Mouse (Mus musculus) heart, embryonic 14.5 days (tissue): ENCODE measurements around the gene Pradc1. TPM values are rescaled to one million over a fixed set of nuclear protein-coding genes. Genes with fewer than 3 reads are reported as not detected.

Experiments used
- ATAC-seq: fragments of 200-750 bp; cut with Nextera tagmentation; 2 replicates; pipeline ENCODE4 v1.8.0; 2017; ENCODE audit warnings: low read depth, moderate TSS enrichment; ENCODE audit not compliant: insufficient number of reproducible peaks, insufficient read depth, low FRiP score
- H3K27ac ChIP-seq, 2 experiments: fragments of 200-500 bp in 1 of 2; fragments of 300-500 bp in 1 of 2; sonication (generic) in 1 of 2; replicated peaks in 1 of 2; 2 replicates each; pipeline ENCODE4 v1.5.1; 2012 to 2014; ENCODE audit warnings: low read depth in 2 of 2, low read length in 2 of 2, control low read depth in 1 of 2, mild to moderate bottlenecking in 1 of 2, mixed read lengths in 1 of 2; ENCODE audit not compliant: control insufficient read depth in 1 of 2, insufficient read depth in 1 of 2
- H3K27me3 ChIP-seq: fragments of 300-500 bp; sonication (generic); 2 replicates; pipeline ENCODE4 v1.6.1; 2014; ENCODE audit warnings: mild to moderate bottlenecking, low read length, control low read depth; ENCODE audit not compliant: control insufficient read depth, insufficient read depth
- H3K36me3 ChIP-seq: fragments of 300-500 bp; sonication (generic); 2 replicates; pipeline ENCODE4 v1.6.1; 2014; ENCODE audit warnings: mild to moderate bottlenecking, control low read depth, low read length, mixed read lengths; ENCODE audit not compliant: control insufficient read depth, insufficient read depth
- H3K4me1 ChIP-seq, 2 experiments: fragments of 200-500 bp in 1 of 2; fragments of 300-500 bp in 1 of 2; sonication (generic) in 1 of 2; 2 replicates each; pipeline ENCODE4 v1.6.1; 2012 to 2014; ENCODE audit warnings: low read length in 2 of 2, control low read depth in 1 of 2, mixed read lengths in 1 of 2; ENCODE audit not compliant: control insufficient read depth in 2 of 2, insufficient read depth in 2 of 2
- H3K4me2 ChIP-seq: fragments of 300-500 bp; sonication (generic); 2 replicates; pipeline ENCODE4 v1.6.1; 2014; ENCODE audit warnings: mild to moderate bottlenecking, low read length
- H3K4me3 ChIP-seq, 2 experiments: fragments of 200-500 bp in 1 of 2; fragments of 300-500 bp in 1 of 2; sonication (generic) in 1 of 2; 2 replicates each; pipeline ENCODE4 v1.5.1; 2012 to 2014; ENCODE audit warnings: low read length in 2 of 2, mild to moderate bottlenecking in 2 of 2, control low read depth in 1 of 2, low read depth in 1 of 2, moderate library complexity in 1 of 2; ENCODE audit not compliant: control insufficient read depth in 1 of 2, insufficient read depth in 1 of 2
- H3K9ac ChIP-seq: fragments of 300-500 bp; sonication (generic); 2 replicates; pipeline ENCODE4 v1.6.1; 2014; ENCODE audit warnings: mild to moderate bottlenecking, low read length
- H3K9me3 ChIP-seq: fragments of 300-500 bp; sonication (generic); 2 replicates; pipeline ENCODE4 v1.6.1; 2016; ENCODE audit warnings: low read length, control low read depth; ENCODE audit not compliant: control insufficient read depth
- WGBS: fragments of 180-500 bp; shearing (Covaris S2); extraction: QIAGEN DNeasy Blood & Tissue Kit; methylation state at CpG from one replicate; pipeline ENCODE4 v1.1.7; 2014; 5-methylcytosine and 5-hydroxymethylcytosine counted together
- polyA plus RNA-seq: library from polyadenylated mRNA; unstranded; fragments of >200 nt; fragmentation: Nextera tagmentation; extraction: Ambion mirVana; gene quantifications from 2 replicates; pipeline ENCODE4 v1.2.1, GENCODE M21; 2014

Pradc1 gene
- 26.0 and 28.8 TPM in 2 replicates for polyA plus RNA-seq

GRCm38 (mm10) chr6:85451664-85452410, at the start of gene Pradc1:
TSS of gene Pradc1 (minus strand) at chr6:85451970.
- H3K4me3 ChIP-seq = peak within 1 kb of the TSS; percentile 80 to 91
- WGBS = under 1% methylated on average over 54 of the region's 54 CpGs
- peak within 1 kb of the TSS; percentile 91 to 94 for H3K27ac ChIP-seq
- ATAC-seq = peak; percentile 91
- no peaks in the 10 kb centered on the region for H3K9me3 ChIP-seq
- peak within 1 kb of the TSS; percentile 72 for H3K4me2 ChIP-seq
- H3K36me3 ChIP-seq = peaks cover 10% of the 10 kb centered on the region
- H3K9ac ChIP-seq = peak within 1 kb of the TSS; percentile 91
- H3K4me1 ChIP-seq = peaks cover 2 to 34% of the 10 kb centered on the region in 2 experiments
- H3K27me3 ChIP-seq = no peaks in the 10 kb centered on the region

- Histone ChIP-seq H3K4me3 (no peak overlapping the region), H3K36me3 (no peaks in the 10 kb centered on the region), H3K27me3 (peaks cover 55% of the 10 kb centered on the region), H3K9ac (no peak overlapping the region), H3K4me1 (peaks cover 0 to 9% of the 10 kb centered on the region in 2 experiments; a peak in 2 of 4 replicates), H3K9me3 (no peaks in the 10 kb centered on the region), H3K27ac (no peak overlapping the region), H3K4me2 (no peak overlapping the region)
- ATAC-seq = no peak
- 64% methylated on average over 1 of the region's 1 CpGs for WGBS
These were observed 48.6 kb upstream of the Pradc1 start for GRCm38 (mm10) chr6:85500416-85500815.

- H3K4me3 ChIP-seq = no peak overlapping the region
- H3K27ac ChIP-seq = no peak overlapping the region
- no peaks in the 10 kb centered on the region for H3K36me3 ChIP-seq
- peaks cover 33% of the 10 kb centered on the region for H3K27me3 ChIP-seq
- H3K9me3 ChIP-seq = no peaks in the 10 kb centered on the region
- ATAC-seq = no peak
- no peak overlapping the region for H3K9ac ChIP-seq
- no peak overlapping the region for H3K4me2 ChIP-seq
- H3K4me1 ChIP-seq = peaks cover 0 to 9% of the 10 kb centered on the region in 2 experiments; a peak in 2 of 4 replicates
- WGBS = 51% methylated on average over 9 of the region's 9 CpGs
These were observed 46.4 kb upstream of the Pradc1 start for GRCm38 (mm10) chr6:85498147-85498546.

- H3K27me3 ChIP-seq = peaks cover 22% of the 10 kb centered on the region
- H3K9me3 ChIP-seq = no peaks in the 10 kb centered on the region
- no peak for ATAC-seq
- H3K27ac ChIP-seq = no peak overlapping the region
- no peak overlapping the region for H3K4me2 ChIP-seq
- no peak overlapping the region for H3K9ac ChIP-seq
- H3K4me3 ChIP-seq = no peak overlapping the region
- no peaks in the 10 kb centered on the region for H3K36me3 ChIP-seq
- H3K4me1 ChIP-seq = no peaks in the 10 kb centered on the region
These were observed 45.2 kb upstream of the Pradc1 start for GRCm38 (mm10) chr6:85496976-85497375.

GRCm38 (mm10) chr6:85491606-85492005, 39.8 kb upstream of the Pradc1 start:
- H3K27me3 ChIP-seq = peaks cover 6% of the 10 kb centered on the region
- no peak overlapping the region for H3K4me3 ChIP-seq
- no peaks in the 10 kb centered on the region for H3K4me1 ChIP-seq
- no peak overlapping the region for H3K9ac ChIP-seq
- H3K9me3 ChIP-seq = no peaks in the 10 kb centered on the region
- no peak for ATAC-seq
- no peak overlapping the region for H3K27ac ChIP-seq
- 74% methylated on average over 3 of the region's 3 CpGs for WGBS
- no peak overlapping the region for H3K4me2 ChIP-seq
- H3K36me3 ChIP-seq = no peaks in the 10 kb centered on the region

GRCm38 (mm10) chr6:85490252-85490651, 38.5 kb upstream of the Pradc1 start:
- no peak overlapping the region for H3K27ac ChIP-seq
- H3K27me3 ChIP-seq = peaks cover 19% of the 10 kb centered on the region
- no peaks in the 10 kb centered on the region for H3K36me3 ChIP-seq
- H3K9ac ChIP-seq = no peak overlapping the region
- no peaks in the 10 kb centered on the region for H3K9me3 ChIP-seq
- H3K4me2 ChIP-seq = no peak overlapping the region
- no peak for ATAC-seq
- H3K4me1 ChIP-seq = no peaks in the 10 kb centered on the region
- 79% methylated on average over 4 of the region's 4 CpGs for WGBS
- no peak overlapping the region for H3K4me3 ChIP-seq

GRCm38 (mm10) chr6:85489717-85490116, 37.9 kb upstream of the Pradc1 start:
- 86% methylated on average over 3 of the region's 3 CpGs for WGBS
- Histone ChIP-seq H3K9me3 (no peaks in the 10 kb centered on the region), H3K4me1 (no peaks in the 10 kb centered on the region), H3K9ac (no peak overlapping the region), H3K4me3 (no peak overlapping the region), H3K27me3 (peaks cover 25% of the 10 kb centered on the region), H3K4me2 (no peak overlapping the region), H3K27ac (no peak overlapping the region), H3K36me3 (no peaks in the 10 kb centered on the region)
- no peak for ATAC-seq

- no peak for ATAC-seq
- peaks cover 37% of the 10 kb centered on the region for H3K27me3 ChIP-seq
- H3K4me1 ChIP-seq = no peaks in the 10 kb centered on the region; a peak in 1 of 4 replicates
These were observed 36.7 kb upstream of the Pradc1 start for GRCm38 (mm10) chr6:85488510-85488909.

More at GRCm38 (mm10) chr6:85488510-85488909, 36.7 kb upstream of the Pradc1 start:
- no peak overlapping the region for H3K27ac ChIP-seq
- no peaks in the 10 kb centered on the region for H3K9me3 ChIP-seq
- 75% methylated on average over 4 of the region's 4 CpGs for WGBS
- H3K4me3 ChIP-seq = no peak overlapping the region
- no peak overlapping the region for H3K9ac ChIP-seq
- H3K36me3 ChIP-seq = no peaks in the 10 kb centered on the region
- no peak overlapping the region for H3K4me2 ChIP-seq
